Mouse (Mus musculus) heart, adult 2 months (tissue): ENCODE results near the gene Litaf. TPM values are rescaled to one million over a fixed set of nuclear protein-coding genes. Genes with fewer than 3 reads are reported as not detected.

Source experiments
- DNase-seq, 2 experiments: peaks; one replicate each; pipeline ENCODE4 v3.0.0; 2021
- H3K27ac ChIP-seq: fragments of 200-600 bp; 2 replicates; pipeline ENCODE4 v1.8.1; 2022
- H3K27me3 ChIP-seq: fragments of 200-500 bp; 2 replicates; pipeline ENCODE4 v1.6.1; 2012; ENCODE audit warnings: mild to moderate bottlenecking, low read length, inconsistent platforms, mixed read lengths; ENCODE audit not compliant: control insufficient read depth, insufficient read depth
- H3K36me3 ChIP-seq: fragments of 200-500 bp; 2 replicates; pipeline ENCODE4 v1.6.1; 2012; ENCODE audit warnings: low read length, inconsistent platforms; ENCODE audit not compliant: control insufficient read depth, insufficient read depth
- H3K4me1 ChIP-seq: fragments of 200-500 bp; 2 replicates; pipeline ENCODE4 v1.6.1; 2011; ENCODE audit warnings: low read length; ENCODE audit not compliant: control insufficient read depth, insufficient read depth
- H3K4me3 ChIP-seq: fragments of 200-600 bp; 2 replicates; pipeline ENCODE4 v1.8.1; 2022
- H3K79me2 ChIP-seq: fragments of 200-500 bp; replicated peaks from 2 replicates; pipeline ENCODE4 v1.6.1; 2012; ENCODE audit warnings: mild to moderate bottlenecking, inconsistent platforms, low read length, moderate library complexity, mixed read lengths; ENCODE audit not compliant: control insufficient read depth, insufficient read depth
- H3K9ac ChIP-seq: fragments of 200-500 bp; 2 replicates; pipeline ENCODE4 v1.6.1; 2012; ENCODE audit warnings: low read depth, mild to moderate bottlenecking, control low read depth, inconsistent platforms, low read length, mixed read lengths
- CTCF ChIP-seq: fragments of 200-600 bp; IDR thresholded peaks from 2 replicates; pipeline ENCODE4 v1.8.1; 2022; ENCODE audit warnings: antibody characterized with exemption, mild to moderate bottlenecking, moderate library complexity
- EP300 ChIP-seq: fragments of 200-500 bp; IDR thresholded peaks from 2 replicates; pipeline ENCODE4 v1.6.1; 2011; ENCODE audit warnings: low read depth, low read length, control low read depth; ENCODE audit not compliant: insufficient read depth
- POLR2A ChIP-seq: fragments of 200-500 bp; IDR thresholded peaks from 2 replicates; pipeline ENCODE4 v1.6.1; 2011; ENCODE audit warnings: mild to moderate bottlenecking, low read depth, low read length, control low read depth; ENCODE audit not compliant: insufficient read depth
- WGBS: fragments of 180-500 bp; shearing (Covaris S2); methylation state at CpG from one replicate; pipeline ENCODE4 v1.1.7; 2018; 5-methylcytosine and 5-hydroxymethylcytosine counted together
- intact Hi-C: fragments of 180-260 bp; cut with DNase I; formaldehyde crosslinking; loops from one replicate; pipeline ENCODE4 v1.15.1; 2025
- polyA plus RNA-seq: library from polyadenylated mRNA; depleted of rRNA; stranded (reverse); fragments of >200 nt; gene quantifications from 2 replicates; pipeline ENCODE4 v1.2.3, GENCODE M21; 2012
- total RNA-seq, 2 experiments: library from RNA; stranded (reverse); gene quantifications; 2 replicates each; pipeline ENCODE4 v1.2.3; 2021

The Litaf gene
- total and polyA plus RNA-seq, 3 experiments = 19.6 to 47.3 (median 25.0) TPM

- Histone ChIP-seq H3K4me1 (no peaks in the 10 kb centered on the region; the same call in 1 of the 2 replicates), H3K27me3 (no peaks in the 10 kb centered on the region), H3K4me3 (no peak overlapping the region), H3K79me2 (no peaks in the 10 kb centered on the region), H3K27ac (no peak overlapping the region), H3K36me3 (peaks cover 2% of the 10 kb centered on the region; the same call in 1 of the 2 replicates), H3K9ac (no peak overlapping the region)
- TF ChIP-seq POLR2A (no peak), CTCF (peak; percentile 6; the same call in 1 of the 2 replicates)
- intact Hi-C loops = no loop called here
- WGBS = 83% methylated on average over 9 of the region's 9 CpGs
- DNase-seq = no peak
Measured at GRCm38 (mm10) chr16:10998224-10998623, 67.7 kb downstream of the Litaf start.

- intact Hi-C loops = no loop called here
- no peaks in the 10 kb centered on the region; the same call in 1 of the 2 replicates for H3K4me1 ChIP-seq
- no peak overlapping the region for H3K9ac ChIP-seq
- DNase-seq = no peak
- H3K27ac ChIP-seq = no peak overlapping the region
- 86% methylated on average over 4 of the region's 4 CpGs for whole genome bisulfite sequencing
- no peak overlapping the region for H3K4me3 ChIP-seq
- peaks cover 2% of the 10 kb centered on the region; the same call in 1 of the 2 replicates for H3K36me3 ChIP-seq
- no peaks in the 10 kb centered on the region for H3K27me3 ChIP-seq
- TF ChIP-seq CTCF (no peak), POLR2A (no peak), EP300 (no peak)
- no peaks in the 10 kb centered on the region for H3K79me2 ChIP-seq
Measured at GRCm38 (mm10) chr16:10996576-10996975, 69.4 kb downstream of the Litaf start.

DNA sequence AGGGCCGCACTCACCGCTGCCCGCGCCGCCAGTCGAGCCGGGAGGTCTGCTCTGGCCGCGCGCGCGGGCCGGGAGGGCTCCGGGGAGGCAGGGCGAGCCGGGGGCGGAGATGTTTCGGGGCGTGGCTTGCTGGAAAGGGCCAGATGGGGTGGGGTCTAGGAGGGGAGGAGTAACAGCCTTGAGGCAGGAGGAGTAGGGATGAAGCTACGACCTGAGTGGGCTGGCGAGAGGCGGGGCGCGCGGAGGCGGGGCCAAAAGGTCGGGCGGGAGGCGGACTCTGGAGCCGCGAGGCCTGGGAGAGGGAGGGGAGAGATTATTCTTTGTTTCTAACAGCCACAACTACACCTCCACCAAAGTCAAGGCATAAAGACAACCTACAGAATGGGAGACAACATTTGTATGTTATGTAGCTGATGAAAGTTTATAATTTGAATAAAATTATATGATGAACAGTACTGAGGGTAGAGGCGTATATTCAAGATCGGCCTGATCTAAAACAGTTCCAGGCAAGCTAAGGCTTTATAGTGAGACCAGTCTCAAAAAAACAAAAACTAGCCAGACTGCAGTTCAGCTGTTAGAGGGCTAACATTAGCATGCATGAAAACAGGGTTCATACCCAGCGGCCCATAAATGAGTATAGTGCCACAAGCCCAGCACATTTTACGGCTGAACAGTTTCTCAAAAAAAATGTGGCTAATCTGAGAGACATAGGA is 72.8 kb downstream of the Litaf start:
- H3K9ac ChIP-seq = peak overlapping the region; percentile 93
- intact Hi-C loops = loop anchor here (2.0 kb wide), 1 partner anchor 16 kb away; no protein-coding TSS in a partner anchor
- peak overlapping the region; percentile 96 for H3K27ac ChIP-seq
- peaks cover 2% of the 10 kb centered on the region for H3K36me3 ChIP-seq
- peak; percentile 95 to 96 for DNase-seq
- peaks cover 3% of the 10 kb centered on the region for H3K4me1 ChIP-seq
- no peaks in the 10 kb centered on the region for H3K27me3 ChIP-seq
- 9% methylated on average over 35 of the region's 35 CpGs for WGBS
- H3K4me3 ChIP-seq = peak overlapping the region; percentile 67
- peaks cover 2% of the 10 kb centered on the region; the same call in 1 of the 2 replicates for H3K79me2 ChIP-seq
- TF ChIP-seq CTCF (no peak), EP300 (0 out of 2 replicates have a peak, but pooled peaks have one; percentile 37), POLR2A (peak; percentile 61)

- Histone ChIP-seq H3K27me3 (no peaks in the 10 kb centered on the region), H3K9ac (peak overlapping the region; percentile 93), H3K36me3 (peaks cover 2% of the 10 kb centered on the region), H3K4me1 (peaks cover 4% of the 10 kb centered on the region), H3K79me2 (peaks cover 2% of the 10 kb centered on the region; the same call in 1 of the 2 replicates), H3K27ac (peak overlapping the region; percentile 96), H3K4me3 (peak overlapping the region; percentile 67)
- TF ChIP-seq EP300 (0 out of 2 replicates have a peak, but pooled peaks have one; percentile 31), CTCF (no peak), POLR2A (peak; percentile 54; the same call in 1 of the 2 replicates)
- peak; percentile 75 to 78 for DNase-seq
- 2% methylated on average over 51 of the region's 52 CpGs for WGBS
- intact Hi-C loops = loop anchor here (2.0 kb wide), 1 partner anchor 16 kb away; no protein-coding TSS in a partner anchor
Measured at GRCm38 (mm10) chr16:10992090-10993031, 73.6 kb downstream of the Litaf start.

DNA sequence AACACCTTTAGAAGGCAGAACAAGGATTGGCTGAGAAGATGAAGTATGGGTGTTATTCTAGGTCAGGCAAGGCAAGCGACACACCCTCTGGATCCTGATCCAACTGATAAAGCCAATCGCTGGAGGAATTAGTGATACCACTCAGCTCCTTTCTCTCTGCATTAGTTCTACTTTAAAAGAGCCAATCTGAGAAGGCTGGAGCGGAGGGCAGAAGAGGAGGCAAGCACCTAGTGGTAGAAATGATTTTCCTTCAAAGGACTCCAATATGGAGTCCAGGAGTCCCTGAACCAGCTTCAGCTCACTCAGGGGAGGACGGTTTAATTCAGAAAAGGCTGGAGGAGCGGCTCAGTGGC is 74.2 kb downstream of the Litaf start:
- Histone ChIP-seq H3K27ac (peak overlapping the region; percentile 96), H3K9ac (peak overlapping the region; percentile 71), H3K4me3 (peak overlapping the region; percentile 67), H3K27me3 (no peaks in the 10 kb centered on the region), H3K36me3 (peaks cover 2% of the 10 kb centered on the region), H3K79me2 (peaks cover 2% of the 10 kb centered on the region), H3K4me1 (peaks cover 4% of the 10 kb centered on the region)
- TF ChIP-seq POLR2A = no peak
- peak; percentile 39; the same call in 1 of the 2 replicates for TF ChIP-seq CTCF
- no peak for DNase-seq
- 28% methylated on average over 5 of the region's 5 CpGs for WGBS
- intact Hi-C loops = loop anchor here (2.0 kb wide), 1 partner anchor 17 kb away; no protein-coding TSS in a partner anchor
